Mouse (Mus musculus) kidney, adult 18-20 months (tissue): ENCODE measurements around the gene Taf11.

Source experiments
- DNase-seq: peaks from one replicate; pipeline ENCODE4 v3.0.0; 2021

Gene Taf11

DNA sequence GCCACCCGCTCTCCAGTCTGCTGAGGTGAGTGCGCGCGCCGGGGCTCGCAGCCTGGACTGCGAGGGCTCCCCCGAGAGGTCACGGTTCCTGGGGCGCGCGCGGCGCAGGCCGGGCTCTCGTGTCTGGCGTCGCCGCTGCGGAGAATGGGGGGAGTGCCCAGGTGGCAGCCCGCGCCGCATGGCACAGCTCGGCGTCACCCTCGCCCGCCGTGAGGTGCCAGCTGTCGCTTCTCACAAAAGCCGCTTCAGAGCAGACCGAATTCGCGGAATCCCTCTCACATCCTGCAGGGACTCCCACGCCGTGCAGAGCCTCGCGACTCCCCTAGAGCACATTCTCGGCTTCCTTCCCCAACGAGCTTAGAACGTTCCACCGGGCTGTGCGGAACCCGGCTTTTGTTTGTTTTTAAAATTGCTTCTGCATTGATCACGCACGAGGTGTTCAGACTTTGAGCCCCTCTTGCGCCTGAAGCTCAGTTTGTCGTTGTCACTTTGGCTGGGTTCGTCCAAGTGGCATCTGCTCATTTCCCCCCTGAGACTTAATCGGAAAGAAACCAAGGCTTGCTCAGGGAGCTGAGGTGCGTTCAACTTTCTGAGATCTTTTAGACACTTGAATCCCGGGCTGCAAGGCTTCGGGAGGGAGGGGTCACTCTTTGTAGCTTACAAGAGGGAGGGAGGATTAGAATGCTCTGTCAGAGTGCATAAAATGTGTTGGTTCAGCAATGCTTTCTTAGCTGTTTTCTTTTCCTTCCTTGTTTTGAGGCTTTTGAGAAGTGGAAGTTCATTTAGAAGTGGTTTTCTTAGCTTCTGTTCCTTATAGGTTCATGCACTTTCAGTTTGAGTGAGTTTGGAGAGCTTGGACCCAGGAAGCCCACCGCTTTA is at the start of gene Taf11:
Gene Taf11 (minus strand): TSS at position 223 of the 879 bp plus-strand sequence.
- DNase-seq = no peak

DNA sequence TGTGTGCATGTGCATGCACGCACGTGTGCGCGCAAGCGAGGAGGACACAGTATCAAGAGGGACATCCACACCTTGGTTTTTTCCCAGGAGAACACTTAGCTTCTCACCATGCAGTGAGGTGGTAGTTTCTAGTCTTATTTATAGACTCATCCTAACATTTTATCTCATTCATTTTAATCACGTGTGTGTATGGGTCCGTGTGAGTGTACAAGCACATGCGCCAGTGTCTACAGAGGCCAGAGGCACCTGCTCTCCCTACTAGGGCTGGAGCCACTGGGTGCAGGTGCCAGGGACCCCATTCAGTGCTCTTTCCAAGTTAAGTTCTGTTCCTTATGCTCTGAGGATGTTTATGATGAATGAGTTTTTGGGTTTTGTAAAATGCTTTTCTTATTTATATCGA is 48.0 kb upstream of the Taf11 start:
- no peak for DNase-seq

DNA sequence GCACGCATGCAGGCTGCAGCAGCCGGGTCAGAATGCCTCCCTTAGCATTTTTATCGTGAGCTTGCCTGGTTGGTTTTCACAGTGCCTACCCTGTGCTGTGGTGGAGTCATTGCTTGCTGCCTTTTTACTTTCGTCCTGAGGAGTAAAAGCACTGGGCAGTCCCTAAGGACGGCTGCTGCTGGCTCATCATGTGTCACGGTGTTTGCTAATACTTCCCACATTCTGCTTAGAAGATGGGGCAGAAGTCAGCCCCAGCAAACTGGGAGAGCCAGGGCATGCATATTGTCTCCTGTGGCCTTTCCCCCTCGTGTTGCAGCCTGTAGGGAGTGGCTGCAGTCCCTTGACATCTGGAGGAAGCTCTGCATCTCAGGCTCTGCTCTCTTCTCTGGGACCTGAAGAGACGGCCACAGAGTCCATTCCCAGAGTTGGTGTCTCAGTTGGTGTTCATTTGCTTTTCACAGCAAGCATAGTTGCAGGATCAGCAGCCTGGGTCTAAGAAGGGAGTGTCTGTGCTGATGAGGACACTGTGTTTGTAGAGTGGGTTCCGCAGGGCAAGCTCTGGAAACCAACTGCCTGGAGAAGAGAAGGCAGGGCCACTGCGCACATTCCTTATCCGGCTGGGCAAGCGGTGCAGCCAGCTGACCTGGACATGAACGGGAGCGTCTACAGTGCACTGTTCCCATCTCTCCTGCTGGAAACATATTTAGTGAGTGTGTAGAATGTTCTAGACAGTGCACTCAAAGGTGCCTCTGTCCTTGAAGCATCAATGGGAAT is 45.2 kb upstream of the Taf11 start:
- DNase-seq = no peak

DNA sequence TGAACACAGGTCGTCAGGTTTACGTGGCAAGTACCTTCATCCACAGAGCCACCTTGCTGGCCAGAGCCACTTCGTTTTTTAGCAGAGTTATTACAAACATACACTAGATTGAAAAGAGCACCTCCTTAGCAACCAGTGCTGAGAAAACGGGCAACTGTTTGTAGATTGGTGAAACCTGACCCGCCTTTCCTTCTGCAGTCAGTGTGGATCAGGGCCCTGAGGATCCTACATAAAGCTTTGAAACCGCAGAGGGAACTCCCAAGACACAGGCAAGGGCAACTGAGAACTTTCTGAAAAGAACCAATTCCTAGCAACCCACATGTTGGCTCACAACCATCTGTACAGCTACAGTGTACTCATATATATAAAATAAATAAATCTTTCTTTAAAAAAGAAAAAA is 43.5 kb upstream of the Taf11 start:
- no peak for DNase-seq

DNA sequence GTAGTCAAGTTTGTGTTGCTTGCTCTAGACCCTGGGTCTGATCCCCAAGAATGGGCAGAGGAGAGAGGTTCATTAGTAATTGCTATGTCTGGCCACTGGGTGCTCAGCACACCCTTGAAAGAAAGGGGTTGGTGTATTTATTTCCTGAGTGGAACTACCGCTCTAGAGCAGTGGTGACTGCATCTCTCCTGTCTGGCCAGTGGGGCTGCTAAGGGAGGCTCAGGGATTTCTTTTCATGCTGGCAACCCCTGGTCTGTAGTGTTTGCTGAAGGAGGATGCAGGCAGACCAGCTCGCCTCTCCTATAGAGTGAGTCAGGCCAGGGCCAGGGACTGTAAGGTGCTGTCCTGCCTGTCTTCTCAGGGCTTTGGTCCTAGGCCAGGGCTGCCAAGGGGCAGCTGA is 37.5 kb upstream of the Taf11 start:
- DNase-seq = no peak

DNA sequence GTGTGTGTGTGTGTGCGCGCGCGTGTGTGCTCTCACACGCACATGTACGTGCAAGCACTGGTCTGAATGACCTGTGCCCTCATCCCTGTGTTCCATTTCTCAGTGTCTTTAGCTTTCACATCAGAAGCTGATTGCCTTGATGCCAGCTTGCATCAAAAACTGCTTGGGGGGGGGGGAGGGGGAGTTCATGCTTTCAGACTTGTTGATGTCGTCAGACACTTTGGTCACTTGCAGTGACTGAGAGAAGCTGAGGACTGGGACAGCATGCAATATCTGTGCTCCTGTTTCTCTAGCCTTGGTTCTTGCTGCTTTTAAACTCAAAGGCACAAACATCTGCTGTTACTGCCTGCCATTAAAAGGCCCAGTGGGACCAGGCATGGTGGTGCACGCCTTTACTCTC is 36.7 kb upstream of the Taf11 start:
- no peak for DNase-seq

DNA sequence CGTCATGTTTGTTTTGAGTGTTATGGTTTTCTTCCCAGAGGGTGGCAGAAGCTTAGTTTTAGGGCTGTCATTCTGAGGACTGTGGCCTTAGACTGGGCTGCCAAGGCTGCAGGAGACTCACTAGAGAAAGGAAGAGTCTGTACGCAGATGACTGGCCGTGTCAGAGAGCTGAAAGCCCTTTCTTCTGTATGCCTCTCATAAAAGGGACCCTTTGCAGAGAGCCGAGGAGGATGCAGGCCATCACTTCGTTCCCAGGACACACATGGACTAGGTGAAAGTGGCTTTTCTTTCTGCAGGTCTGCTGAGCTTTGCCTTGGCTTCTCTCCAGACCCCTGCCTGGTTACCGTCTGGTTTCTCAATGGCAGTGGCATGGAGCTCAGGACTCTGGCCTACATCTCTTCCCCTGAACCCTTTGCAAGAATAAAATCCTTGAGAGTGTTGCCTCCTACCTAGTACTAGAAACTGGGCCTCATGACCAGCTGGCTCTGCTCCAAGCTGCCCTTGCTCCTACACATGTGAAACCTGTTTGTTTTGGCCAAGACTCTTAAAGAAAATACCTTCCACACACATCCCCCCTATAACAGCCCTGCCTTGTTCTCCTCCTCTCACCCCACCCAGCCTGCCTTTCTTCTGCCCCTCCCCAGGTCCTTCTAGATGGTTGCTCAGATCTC is 36.0 kb upstream of the Taf11 start:
- peak; percentile 82 for DNase-seq

DNA sequence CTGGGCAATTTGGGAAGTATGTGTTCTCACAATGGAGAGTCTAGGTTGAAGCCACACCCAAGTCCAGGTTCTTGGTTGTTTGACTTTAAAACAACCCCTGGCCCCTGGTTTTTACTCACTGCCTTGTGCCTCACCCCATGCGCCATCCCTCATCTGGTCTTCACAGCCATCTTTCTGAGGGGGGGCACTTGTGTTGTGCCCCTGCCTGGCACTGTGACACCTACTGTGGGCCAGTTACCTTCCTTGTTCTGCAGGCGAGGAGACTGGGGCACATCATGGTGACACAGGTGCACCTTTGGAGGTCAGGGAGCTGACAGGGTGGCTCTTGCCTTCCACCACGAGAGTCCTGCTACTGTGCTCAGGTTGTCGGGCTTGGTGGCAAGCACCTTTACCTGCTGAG is 32.5 kb upstream of the Taf11 start:
- DNase-seq = no peak

DNA sequence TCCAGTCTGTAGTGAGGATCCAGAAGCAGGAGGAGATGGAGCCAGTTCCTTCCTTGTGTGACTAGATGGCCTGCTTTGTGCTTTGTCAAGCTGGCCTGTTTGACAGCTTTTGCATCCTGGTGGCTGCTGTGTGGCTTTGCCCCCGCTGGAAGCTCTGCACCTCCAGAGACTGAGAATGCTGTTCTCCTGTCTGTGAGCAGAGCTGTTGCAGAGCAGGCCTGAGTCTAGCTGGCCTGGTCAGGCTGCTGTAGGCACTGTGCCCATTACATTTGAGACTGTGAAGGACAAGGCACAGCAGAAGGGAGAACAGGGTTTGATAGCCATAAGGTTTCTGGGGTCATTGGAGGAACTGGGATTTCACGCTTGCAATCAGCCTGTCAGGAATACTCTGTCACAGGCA is 32.1 kb upstream of the Taf11 start:
- DNase-seq = no peak

DNA sequence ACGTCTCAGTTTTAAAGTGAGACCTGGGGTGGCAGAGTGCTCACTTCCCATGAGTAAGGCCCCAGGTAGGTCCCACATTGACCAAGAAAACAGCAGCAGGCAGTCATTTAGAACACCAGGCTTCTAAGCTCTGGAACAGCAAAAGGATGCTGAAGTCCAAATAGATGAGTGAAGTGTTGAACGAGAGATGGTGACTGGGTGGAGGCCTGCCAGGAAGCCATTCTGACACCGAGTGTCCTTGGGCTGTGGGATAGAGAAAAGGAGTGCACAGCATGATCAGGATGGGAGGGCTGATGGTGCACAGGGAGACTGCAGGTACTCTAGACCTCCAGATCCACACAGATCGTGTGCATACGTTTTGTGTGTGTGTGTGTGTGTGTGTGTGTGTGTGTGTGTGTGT is 31.5 kb upstream of the Taf11 start:
- DNase-seq = no peak

DNA sequence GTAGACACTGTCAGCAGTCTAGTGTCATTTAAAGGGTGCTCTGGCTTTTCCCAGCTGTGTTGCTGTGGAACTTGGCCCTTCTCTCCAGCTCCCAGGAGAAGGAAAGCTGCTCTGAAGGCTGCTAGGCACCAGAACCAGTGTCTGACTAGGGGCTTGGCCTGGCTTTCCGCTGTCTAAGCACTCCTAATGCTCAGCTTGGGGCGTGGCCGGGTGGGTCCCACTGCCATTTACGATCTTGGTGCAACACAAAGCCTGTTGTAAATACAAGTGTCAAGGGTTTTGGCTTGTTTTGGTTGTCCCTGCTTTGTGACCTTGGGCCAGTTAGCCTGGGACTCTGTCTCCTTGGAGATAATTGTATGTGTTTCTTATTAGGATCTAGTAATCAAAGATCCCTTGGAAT is 30.7 kb upstream of the Taf11 start:
- DNase-seq = no peak

DNA sequence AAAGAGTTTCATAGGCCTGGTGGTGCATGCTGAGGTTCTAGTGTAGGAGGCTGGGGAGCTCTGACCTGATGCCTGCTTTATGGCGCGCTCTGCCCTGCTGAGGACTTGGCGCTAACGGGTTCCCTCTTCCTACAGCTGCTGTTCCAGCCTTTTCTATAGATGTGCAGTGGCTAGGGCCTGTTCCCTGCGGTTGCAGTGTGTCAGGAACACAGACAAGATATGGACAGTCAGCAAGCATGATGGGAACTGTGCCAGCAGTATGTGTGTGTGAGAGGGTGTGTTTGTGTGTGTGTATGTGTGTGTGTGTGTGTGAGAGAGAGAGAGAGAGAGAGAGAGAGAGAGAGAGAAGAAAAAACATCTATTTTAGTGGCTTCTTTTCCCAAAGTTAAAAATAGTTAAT is 29.4 kb upstream of the Taf11 start:
- no peak for DNase-seq

DNA sequence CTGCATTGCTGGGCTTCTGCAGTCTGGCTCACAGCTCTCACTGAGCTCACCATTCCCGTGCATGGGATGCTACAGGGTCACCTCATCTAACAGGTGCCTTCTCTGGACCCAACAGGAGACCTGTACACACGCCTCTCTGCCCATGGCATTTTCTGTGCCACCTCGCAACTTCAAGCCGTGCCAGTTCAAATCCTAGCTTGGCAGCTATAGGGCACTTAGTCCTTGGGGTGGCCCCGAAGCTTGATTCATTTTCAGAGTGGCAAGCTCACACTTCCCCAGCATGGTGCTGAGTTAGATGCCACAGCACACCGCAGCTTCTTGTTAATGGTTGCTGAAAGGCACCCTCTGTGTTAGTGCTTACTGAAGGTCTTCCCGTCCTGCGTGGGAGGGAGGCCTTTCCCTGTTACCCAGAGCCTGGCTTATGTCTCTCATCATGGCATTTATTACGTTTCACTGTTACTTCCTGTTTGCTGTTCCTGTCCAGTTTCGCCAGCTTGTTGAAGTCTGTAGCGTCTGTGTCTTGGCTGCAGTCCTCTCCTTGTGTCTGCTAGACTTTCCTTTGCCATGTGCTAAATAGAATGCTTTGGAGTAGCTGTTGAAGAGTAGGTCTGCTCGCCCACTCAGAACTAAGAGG is 28.6 kb upstream of the Taf11 start:
- DNase-seq = no peak

DNA sequence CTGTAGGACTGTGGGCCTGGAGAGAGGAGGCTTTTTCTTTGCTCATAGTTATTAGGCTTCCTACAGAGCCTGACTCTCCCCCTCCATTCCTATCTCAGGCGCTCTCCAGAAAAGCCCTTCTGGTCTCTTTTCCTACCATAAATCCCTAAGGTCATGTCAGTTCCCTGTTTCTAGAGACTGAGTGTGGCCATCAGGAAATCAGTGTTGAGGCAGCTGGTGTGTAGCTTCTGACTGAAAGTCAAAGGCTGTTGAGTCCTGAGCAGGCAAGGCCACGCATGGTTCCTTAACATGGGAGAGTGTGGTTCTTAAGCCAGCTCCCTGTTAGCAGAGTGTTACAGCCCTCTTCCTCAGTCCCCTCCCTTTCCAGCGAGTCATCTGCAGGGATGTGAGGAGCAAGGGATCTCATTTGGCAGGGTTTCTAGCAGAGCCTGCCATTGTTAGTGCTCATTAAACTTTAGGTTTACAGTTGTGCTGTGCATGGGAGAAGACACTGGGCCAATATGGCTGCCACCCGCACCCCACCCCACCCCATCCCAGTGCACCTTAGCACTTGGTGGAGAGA is 27.5 kb upstream of the Taf11 start:
- DNase-seq = no peak

DNA sequence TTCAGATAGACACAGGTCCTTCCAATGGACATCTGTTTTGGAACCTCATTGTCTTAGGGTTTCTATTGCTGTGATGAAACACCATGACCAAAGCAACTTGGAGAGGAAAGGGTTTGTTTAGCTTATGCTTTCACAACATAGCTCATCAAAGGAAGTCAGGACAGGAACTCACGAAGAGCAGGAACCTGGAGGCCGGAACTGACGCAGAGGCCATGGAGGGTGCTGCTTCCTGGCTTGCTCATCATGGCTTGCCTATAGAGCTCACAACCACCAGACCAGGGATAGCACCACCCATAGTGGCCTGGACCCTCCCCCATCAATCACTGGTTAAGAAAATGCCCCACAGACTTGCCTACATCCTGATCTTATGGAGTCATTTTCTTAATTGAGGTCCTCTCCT is 25.4 kb upstream of the Taf11 start:
- no peak for DNase-seq

DNA sequence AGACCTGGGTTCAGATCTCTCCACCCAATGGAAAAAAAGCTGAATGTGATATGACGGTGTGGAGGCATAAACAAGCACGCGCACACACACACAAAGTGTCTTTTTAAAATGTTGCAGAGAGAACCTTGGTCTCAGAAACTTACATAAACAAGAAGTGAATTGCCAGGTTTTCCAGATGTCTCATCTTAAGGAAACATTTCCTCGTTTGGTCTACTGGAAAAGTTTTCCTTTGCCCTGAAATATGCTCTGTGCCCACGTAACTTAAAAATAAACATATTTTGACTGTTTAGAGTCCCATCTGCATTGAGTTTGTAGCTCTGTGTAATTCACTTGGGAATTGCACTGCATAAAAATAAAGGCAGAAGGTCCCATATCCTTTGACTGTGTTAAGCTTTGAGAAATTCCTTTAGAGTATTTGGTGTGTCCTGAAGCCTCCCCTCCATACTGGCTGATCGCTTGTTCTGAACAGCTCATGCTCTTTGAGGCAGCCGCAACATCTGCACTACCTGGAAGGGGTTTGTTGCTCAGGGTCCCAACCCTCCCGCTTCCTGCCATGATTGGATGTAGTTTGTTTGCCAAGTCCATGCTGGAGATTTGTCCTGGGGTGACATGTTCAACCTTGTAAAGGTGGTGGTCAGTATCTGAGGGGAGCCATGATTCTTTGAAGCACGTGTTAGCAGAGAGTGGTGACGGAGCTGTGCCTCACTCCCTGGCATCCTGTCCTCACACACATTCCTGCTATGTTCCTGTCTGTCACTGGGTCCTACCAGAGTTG is 24.7 kb upstream of the Taf11 start:
- DNase-seq = no peak

DNA sequence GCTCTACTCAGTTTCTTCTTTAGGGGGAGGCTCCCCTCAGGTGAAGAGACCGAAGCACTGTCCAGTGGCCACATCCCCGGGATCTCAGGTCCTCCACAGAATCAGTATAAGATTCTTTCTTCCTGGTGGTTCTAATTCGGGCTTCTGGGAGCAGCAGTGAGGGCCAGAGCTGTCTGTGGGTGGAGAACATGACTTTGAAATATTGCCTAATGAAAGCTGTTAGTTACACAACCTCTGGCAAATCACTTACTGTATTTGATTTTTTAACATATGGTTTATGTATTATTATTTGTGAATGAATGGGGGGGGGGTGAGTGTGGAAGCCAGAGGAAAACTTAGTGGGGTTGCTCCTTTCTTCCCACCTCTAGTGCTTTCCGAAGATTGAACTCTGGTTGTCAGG is 22.2 kb upstream of the Taf11 start:
- DNase-seq = no peak

DNA sequence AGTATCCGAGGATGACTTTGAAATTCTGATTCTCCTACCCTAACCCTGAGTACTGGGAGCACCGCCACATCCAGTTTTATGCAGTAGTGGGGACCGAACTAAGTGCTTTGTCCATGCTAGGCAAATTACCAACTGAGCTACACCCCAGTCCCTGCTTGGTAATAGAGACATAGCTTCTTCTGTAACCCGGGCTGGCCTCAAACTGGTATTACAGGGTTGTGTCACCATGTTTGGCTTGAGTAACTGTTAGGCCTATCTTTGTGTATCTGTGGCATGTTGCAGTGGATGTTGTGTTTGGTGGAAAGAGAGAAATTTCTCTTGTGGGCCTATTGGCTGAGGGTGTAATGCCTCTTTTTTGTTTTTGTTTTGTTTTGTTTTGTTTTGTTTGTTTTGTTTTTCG is 20.6 kb upstream of the Taf11 start:
- DNase-seq = no peak

DNA sequence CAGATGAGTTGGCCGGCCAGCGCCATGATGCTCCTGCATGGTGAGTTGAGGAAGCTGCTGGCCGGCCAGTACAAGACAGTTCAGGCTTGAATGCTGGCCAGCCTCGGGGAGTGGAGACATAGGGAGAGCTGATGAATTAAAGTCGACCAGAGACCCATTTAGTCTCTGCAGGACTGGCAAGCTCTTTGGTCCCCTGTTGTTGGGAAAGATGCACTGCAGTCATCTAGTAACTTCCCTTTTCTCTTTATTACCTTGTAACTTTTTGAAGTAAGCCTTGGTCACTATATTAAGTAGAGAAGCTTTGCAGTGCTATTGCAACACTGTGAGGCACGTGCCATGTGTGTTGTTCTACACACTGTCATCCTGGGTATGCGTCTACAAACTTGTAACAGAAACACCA is 15.9 kb upstream of the Taf11 start:
- no peak for DNase-seq

DNA sequence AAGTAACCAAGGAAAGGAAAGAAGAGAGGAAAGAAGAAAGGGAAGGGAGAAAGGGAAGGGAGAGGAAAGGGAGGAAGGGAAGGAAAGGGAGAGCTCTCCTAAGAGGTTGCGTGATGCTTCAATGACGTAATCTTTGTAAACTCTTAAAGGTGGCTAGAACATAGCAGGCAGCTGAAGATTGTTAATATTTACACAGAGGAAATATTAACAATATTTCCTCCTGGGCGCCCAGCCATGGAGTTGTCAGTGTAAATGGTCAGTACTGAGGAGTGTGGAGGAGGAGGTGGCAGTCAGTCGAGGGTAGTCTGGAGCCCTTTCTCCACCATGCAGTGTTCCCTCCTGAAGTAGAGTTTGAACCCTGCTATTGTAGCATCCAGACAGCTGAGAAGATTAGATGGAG is 15.4 kb upstream of the Taf11 start:
- no peak for DNase-seq

DNA sequence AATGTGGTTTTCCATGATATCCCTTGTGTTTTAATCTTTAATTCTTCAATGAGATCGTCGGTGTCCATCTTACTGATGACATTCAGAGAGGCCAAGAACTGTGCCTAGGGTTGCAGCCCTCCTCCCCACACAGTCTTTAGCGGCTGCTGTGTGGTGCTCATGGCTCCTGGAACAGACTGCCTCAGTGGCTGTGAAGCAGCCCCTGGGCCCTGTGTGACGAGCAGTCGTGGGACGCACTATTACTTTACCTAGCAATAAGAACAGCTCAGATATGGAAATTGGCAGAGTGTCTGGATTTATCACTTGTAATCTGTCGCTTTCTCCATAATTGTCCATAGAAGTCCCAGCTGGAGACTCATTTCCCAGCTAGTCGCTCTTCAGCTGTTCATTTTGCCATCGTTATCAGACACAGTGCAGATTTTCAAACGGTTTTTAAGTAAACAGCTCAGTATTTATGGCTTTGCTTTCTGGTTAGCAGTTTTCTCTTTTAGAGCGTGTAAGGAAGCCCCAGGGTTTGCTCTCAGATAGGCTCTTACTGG is 12.6 kb upstream of the Taf11 start:
- DNase-seq = no peak

DNA sequence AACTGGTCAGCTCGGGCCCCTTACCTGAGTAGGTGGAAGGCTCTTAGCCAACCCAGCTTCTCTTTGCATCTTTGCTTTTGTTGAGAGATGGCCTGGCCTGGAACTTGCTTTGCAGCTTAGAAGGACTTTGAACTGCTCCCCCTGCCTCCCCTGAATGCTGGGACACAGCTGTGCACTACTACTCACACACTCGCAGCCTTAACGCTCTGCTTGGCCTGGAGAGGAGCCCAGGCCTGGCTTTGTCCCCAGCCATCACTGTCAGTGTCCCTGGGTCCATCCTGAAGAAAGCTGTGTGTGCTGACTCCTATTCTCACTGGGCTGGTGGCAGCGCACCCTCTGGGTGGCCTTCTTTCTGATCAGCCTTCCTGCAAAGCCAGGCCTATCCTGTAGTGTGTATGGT is 11.0 kb upstream of the Taf11 start:
- DNase-seq = peak; percentile 61
